Mouse (Mus musculus): Measurements from ENCODE around the gene B4gat1. TPM values are rescaled to one million over a fixed set of nuclear protein-coding genes. Genes with fewer than 3 reads are reported as not detected.
"Not testable (repeated sequence)": the region's sequence is repeated elsewhere in the genome, so short reads cannot be mapped to it uniquely, and the experiment has no call there.

B4gat1 gene
- polyA plus RNA-seq, 1 experiment from 2014 or later, result 65.1 TPM

GRCm38 (mm10) chr19:5001666-5002406 is 36.8 kb upstream of the B4gat1 start:
- Histone ChIP-seq H3K36me3 (ENCODE audit: insufficient read depth, low read length) (no peaks in the 10 kb centered on the region), H3K4me1 (ENCODE audit: insufficient read depth, low read length) (peaks cover 9% of the 10 kb centered on the region; the same call in 1 of the 2 replicates), H3K27me3 (ENCODE audit: insufficient read depth, low read length) (no peaks in the 10 kb centered on the region; the same call in 1 of the 2 replicates), H3K4me2 (replicated peaks; ENCODE audit: low read depth, low read length) (peak overlapping the region; percentile 52), H3K4me3 (ENCODE audit: low read length) (peak overlapping the region; percentile 30), H3K27ac (ENCODE audit: low read length) (no peak overlapping the region), H3K9ac (replicated peaks; ENCODE audit: low read length) (0 out of 2 replicates have a peak overlapping the region, but pooled peaks have one; percentile 2), H3K9me3 (ENCODE audit: low read length) (peaks cover 4% of the 10 kb centered on the region; the same call in 1 of the 2 replicates)
- WGBS, result under 1% methylated on average over 39 of the region's 39 CpGs
- ATAC-seq (ENCODE audit: low FRiP score, low TSS enrichment), result peak; percentile 91

- H3K9ac ChIP-seq (replicated peaks; ENCODE audit: low read length); H3K4me2 ChIP-seq (replicated peaks; ENCODE audit: low read depth, low read length); H3K27me3 ChIP-seq (ENCODE audit: insufficient read depth, low read length); H3K27ac ChIP-seq (ENCODE audit: low read length); H3K36me3 ChIP-seq (ENCODE audit: insufficient read depth, low read length); H3K4me1 ChIP-seq (ENCODE audit: insufficient read depth, low read length); H3K4me3 ChIP-seq (ENCODE audit: low read length); H3K9me3 ChIP-seq (ENCODE audit: low read length); ATAC-seq (ENCODE audit: low FRiP score, low TSS enrichment): not testable (repeated sequence)
- WGBS, result 48% methylated on average over 2 of the region's 2 CpGs
Measured at GRCm38 (mm10) chr19:5003644-5004043, 35.0 kb upstream of the B4gat1 start.

GRCm38 (mm10) chr19:5004925-5005324 is 33.7 kb upstream of the B4gat1 start:
- Histone ChIP-seq H3K4me3 (ENCODE audit: low read length) (no peak overlapping the region), H3K9ac (replicated peaks; ENCODE audit: low read length) (no peak overlapping the region), H3K4me1 (ENCODE audit: insufficient read depth, low read length) (peaks cover 9% of the 10 kb centered on the region; the same call in 1 of the 2 replicates), H3K9me3 (ENCODE audit: low read length) (peaks cover 4% of the 10 kb centered on the region; the same call in 1 of the 2 replicates), H3K4me2 (replicated peaks; ENCODE audit: low read depth, low read length) (no peak overlapping the region), H3K27me3 (ENCODE audit: insufficient read depth, low read length) (no peaks in the 10 kb centered on the region), H3K27ac (ENCODE audit: low read length) (no peak overlapping the region), H3K36me3 (ENCODE audit: insufficient read depth, low read length) (no peaks in the 10 kb centered on the region)
- no peak for ATAC-seq (ENCODE audit: low FRiP score, low TSS enrichment)
- whole genome bisulfite sequencing, result 57% methylated on average over 4 of the region's 4 CpGs

- 53% methylated on average over 8 of the region's 8 CpGs for WGBS
- H3K4me2 ChIP-seq (replicated peaks; ENCODE audit: low read depth, low read length), result no peak overlapping the region
Measured at GRCm38 (mm10) chr19:5013138-5013537, 25.5 kb upstream of the B4gat1 start.

GRCm38 (mm10) chr19:5014961-5015398 is 23.6 kb upstream of the B4gat1 start:
- peaks cover 10% of the 10 kb centered on the region for H3K4me1 ChIP-seq (ENCODE audit: insufficient read depth, low read length)
- WGBS, result 19% methylated on average over 8 of the region's 8 CpGs
- no peaks in the 10 kb centered on the region for H3K27me3 ChIP-seq (ENCODE audit: insufficient read depth, low read length)
- no peaks in the 10 kb centered on the region for H3K9me3 ChIP-seq (ENCODE audit: low read length)
- H3K4me2 ChIP-seq (replicated peaks; ENCODE audit: low read depth, low read length), result no peak overlapping the region
- H3K4me3 ChIP-seq (ENCODE audit: low read length), result no peak overlapping the region
- H3K36me3 ChIP-seq (ENCODE audit: insufficient read depth, low read length), result no peaks in the 10 kb centered on the region
- H3K9ac ChIP-seq (replicated peaks; ENCODE audit: low read length), result no peak overlapping the region
- no peak overlapping the region for H3K27ac ChIP-seq (ENCODE audit: low read length)
- ATAC-seq (ENCODE audit: low FRiP score, low TSS enrichment), result no peak

More at GRCm38 (mm10) chr19:5013138-5013537, 25.5 kb upstream of the B4gat1 start:
- H3K4me1 ChIP-seq (ENCODE audit: insufficient read depth, low read length), result peaks cover 10% of the 10 kb centered on the region
- no peaks in the 10 kb centered on the region for H3K27me3 ChIP-seq (ENCODE audit: insufficient read depth, low read length)
- no peak overlapping the region for H3K9ac ChIP-seq (replicated peaks; ENCODE audit: low read length)
- no peak overlapping the region for H3K4me3 ChIP-seq (ENCODE audit: low read length)
- no peak overlapping the region for H3K27ac ChIP-seq (ENCODE audit: low read length)
- H3K36me3 ChIP-seq (ENCODE audit: insufficient read depth, low read length), result no peaks in the 10 kb centered on the region
- no peak for ATAC-seq (ENCODE audit: low FRiP score, low TSS enrichment)
- no peaks in the 10 kb centered on the region for H3K9me3 ChIP-seq (ENCODE audit: low read length)

- no peaks in the 10 kb centered on the region for H3K36me3 ChIP-seq (ENCODE audit: insufficient read depth, low read length)
- H3K9ac ChIP-seq (replicated peaks; ENCODE audit: low read length), result no peak overlapping the region
- peaks cover 10% of the 10 kb centered on the region for H3K4me1 ChIP-seq (ENCODE audit: insufficient read depth, low read length)
- WGBS, result 32% methylated on average over 10 of the region's 10 CpGs
- peak overlapping the region; percentile 22; the same call in 1 of the 2 replicates for H3K4me2 ChIP-seq (replicated peaks; ENCODE audit: low read depth, low read length)
- H3K9me3 ChIP-seq (ENCODE audit: low read length), result no peaks in the 10 kb centered on the region
- H3K27ac ChIP-seq (ENCODE audit: low read length), result peak overlapping the region; percentile 78
- ATAC-seq (ENCODE audit: low FRiP score, low TSS enrichment), result peak; percentile 84
- no peak overlapping the region for H3K4me3 ChIP-seq (ENCODE audit: low read length)
- H3K27me3 ChIP-seq (ENCODE audit: insufficient read depth, low read length), result no peaks in the 10 kb centered on the region
Measured at GRCm38 (mm10) chr19:5016221-5016742, 22.3 kb upstream of the B4gat1 start.

GRCm38 (mm10) chr19:5016782-5017181 is 21.8 kb upstream of the B4gat1 start:
- H3K4me3 ChIP-seq (ENCODE audit: low read length), result no peak overlapping the region
- ATAC-seq (ENCODE audit: low FRiP score, low TSS enrichment), result no peak; the same call in 1 of the 2 replicates
- H3K9ac ChIP-seq (replicated peaks; ENCODE audit: low read length), result no peak overlapping the region
- H3K4me2 ChIP-seq (replicated peaks; ENCODE audit: low read depth, low read length), result peak overlapping the region; percentile 22; the same call in 1 of the 2 replicates
- H3K27me3 ChIP-seq (ENCODE audit: insufficient read depth, low read length), result no peaks in the 10 kb centered on the region
- H3K36me3 ChIP-seq (ENCODE audit: insufficient read depth, low read length), result no peaks in the 10 kb centered on the region
- no peaks in the 10 kb centered on the region for H3K9me3 ChIP-seq (ENCODE audit: low read length)
- 21% methylated on average over 12 of the region's 12 CpGs for WGBS
- H3K27ac ChIP-seq (ENCODE audit: low read length), result peak overlapping the region; percentile 78
- peaks cover 10% of the 10 kb centered on the region for H3K4me1 ChIP-seq (ENCODE audit: insufficient read depth, low read length)

GRCm38 (mm10) chr19:5017611-5018010 is 21.0 kb upstream of the B4gat1 start:
- Histone ChIP-seq H3K9me3 (ENCODE audit: low read length) (no peaks in the 10 kb centered on the region), H3K4me1 (ENCODE audit: insufficient read depth, low read length) (peaks cover 10% of the 10 kb centered on the region), H3K27ac (ENCODE audit: low read length) (no peak overlapping the region), H3K36me3 (ENCODE audit: insufficient read depth, low read length) (no peaks in the 10 kb centered on the region), H3K4me2 (replicated peaks; ENCODE audit: low read depth, low read length) (no peak overlapping the region), H3K9ac (replicated peaks; ENCODE audit: low read length) (no peak overlapping the region), H3K4me3 (ENCODE audit: low read length) (no peak overlapping the region), H3K27me3 (ENCODE audit: insufficient read depth, low read length) (no peaks in the 10 kb centered on the region)
- 88% methylated on average over 4 of the region's 4 CpGs for WGBS
- ATAC-seq (ENCODE audit: low FRiP score, low TSS enrichment), result no peak

- H3K27ac ChIP-seq (ENCODE audit: low read length), result no peak overlapping the region
- no peak overlapping the region for H3K4me2 ChIP-seq (replicated peaks; ENCODE audit: low read depth, low read length)
- H3K36me3 ChIP-seq (ENCODE audit: insufficient read depth, low read length), result no peaks in the 10 kb centered on the region
- H3K27me3 ChIP-seq (ENCODE audit: insufficient read depth, low read length), result no peaks in the 10 kb centered on the region
- H3K9ac ChIP-seq (replicated peaks; ENCODE audit: low read length), result no peak overlapping the region
- no peaks in the 10 kb centered on the region for H3K9me3 ChIP-seq (ENCODE audit: low read length)
- H3K4me3 ChIP-seq (ENCODE audit: low read length), result no peak overlapping the region
- no peak for ATAC-seq (ENCODE audit: low FRiP score, low TSS enrichment)
- 84% methylated on average over 3 of the region's 3 CpGs for WGBS
- peaks cover 10% of the 10 kb centered on the region for H3K4me1 ChIP-seq (ENCODE audit: insufficient read depth, low read length)
Measured at GRCm38 (mm10) chr19:5018191-5018590, 20.4 kb upstream of the B4gat1 start.

GRCm38 (mm10) chr19:5021416-5021815 is 17.2 kb upstream of the B4gat1 start:
- no peak overlapping the region for H3K27ac ChIP-seq (ENCODE audit: low read length)
- no peaks in the 10 kb centered on the region for H3K27me3 ChIP-seq (ENCODE audit: insufficient read depth, low read length)
- no peak overlapping the region for H3K9ac ChIP-seq (replicated peaks; ENCODE audit: low read length)
- H3K4me2 ChIP-seq (replicated peaks; ENCODE audit: low read depth, low read length), result no peak overlapping the region
- 68% methylated on average over 2 of the region's 2 CpGs for WGBS
- no peak overlapping the region for H3K4me3 ChIP-seq (ENCODE audit: low read length)
- H3K9me3 ChIP-seq (ENCODE audit: low read length), result no peaks in the 10 kb centered on the region
- H3K4me1 ChIP-seq (ENCODE audit: insufficient read depth, low read length), result peaks cover 9% of the 10 kb centered on the region
- ATAC-seq (ENCODE audit: low FRiP score, low TSS enrichment), result no peak
- H3K36me3 ChIP-seq (ENCODE audit: insufficient read depth, low read length), result no peaks in the 10 kb centered on the region
